Mouse (Mus musculus) kidney, adult 9 months (tissue): ENCODE measurements around the gene Bzw2.

ENCODE experiments used
- DNase-seq: peaks from one replicate; pipeline ENCODE4 v3.0.0; 2022

The Bzw2 gene

GRCm38 (mm10) chr12:36134111-36134510, 23.8 kb downstream of the Bzw2 start:
- DNase-seq = no peak

GRCm38 (mm10) chr12:36133547-36133946, 24.3 kb downstream of the Bzw2 start:
- no peak for DNase-seq

GRCm38 (mm10) chr12:36132668-36133067, 25.2 kb downstream of the Bzw2 start:
- no peak for DNase-seq

GRCm38 (mm10) chr12:36132254-36132653, 25.6 kb downstream of the Bzw2 start:
- no peak for DNase-seq

GRCm38 (mm10) chr12:36129826-36130225, 28.1 kb downstream of the Bzw2 start:
- no peak for DNase-seq

GRCm38 (mm10) chr12:36126049-36126448, 31.8 kb downstream of the Bzw2 start:
- DNase-seq = peak; percentile 13

- DNase-seq = no peak
These were observed 38.6 kb downstream of the Bzw2 start for GRCm38 (mm10) chr12:36119244-36119643.

GRCm38 (mm10) chr12:36117161-36117560, 40.7 kb downstream of the Bzw2 start:
- DNase-seq = no peak

- DNase-seq = no peak
These were observed 45.8 kb downstream of the Bzw2 start for GRCm38 (mm10) chr12:36112081-36112480.

GRCm38 (mm10) chr12:36111110-36111509, 46.8 kb downstream of the Bzw2 start:
- no peak for DNase-seq

- DNase-seq = no peak
These were observed 47.4 kb downstream of the Bzw2 start for GRCm38 (mm10) chr12:36110457-36110856.

- no peak for DNase-seq
These were observed 49.4 kb downstream of the Bzw2 start for GRCm38 (mm10) chr12:36108442-36108841.

- no peak for DNase-seq
These were observed 54.3 kb downstream of the Bzw2 start for GRCm38 (mm10) chr12:36103592-36103910.

- no peak for DNase-seq
These were observed 54.9 kb downstream of the Bzw2 start for GRCm38 (mm10) chr12:36102733-36103591.

GRCm38 (mm10) chr12:36095371-36095880, 62.5 kb downstream of the Bzw2 start:
- no peak for DNase-seq

GRCm38 (mm10) chr12:36093081-36093670, 64.7 kb downstream of the Bzw2 start:
- DNase-seq = no peak

- no peak for DNase-seq
These were observed 65.9 kb downstream of the Bzw2 start for GRCm38 (mm10) chr12:36091964-36092363.

- no peak for DNase-seq
These were observed 68.7 kb downstream of the Bzw2 start for GRCm38 (mm10) chr12:36089221-36089620.

- no peak for DNase-seq
These were observed 69.1 kb downstream of the Bzw2 start for GRCm38 (mm10) chr12:36088804-36089203.

GRCm38 (mm10) chr12:36085380-36085779, 72.5 kb downstream of the Bzw2 start:
- DNase-seq = no peak

GRCm38 (mm10) chr12:36078101-36078899, 79.6 kb downstream of the Bzw2 start:
- DNase-seq = no peak

GRCm38 (mm10) chr12:36072860-36073259, 85.0 kb downstream of the Bzw2 start:
- DNase-seq = peak; percentile 15

- DNase-seq = no peak
These were observed 87.6 kb downstream of the Bzw2 start for GRCm38 (mm10) chr12:36070231-36070630.

- DNase-seq = no peak
These were observed 90.3 kb downstream of the Bzw2 start for GRCm38 (mm10) chr12:36067538-36067937.
